Mouse (Mus musculus) CH12.LX (cell line): ENCODE data around the gene Eml3. TPM values are rescaled to one million over a fixed set of nuclear protein-coding genes. Genes with fewer than 3 reads are reported as not detected.
"Not testable (repeated sequence)": the region's sequence is repeated elsewhere in the genome, so short reads cannot be mapped to it uniquely, and the experiment has no call there.

Source experiments
- DNase-seq: peaks from one replicate; pipeline ENCODE4 v3.0.0-alpha.2; 2013; ENCODE audit errors: extremely low read depth
- H3K27ac ChIP-seq: 2 replicates; pipeline ENCODE4 v1.5.1; 2012; ENCODE audit warnings: low read depth, mild to moderate bottlenecking, control low read depth, moderate library complexity; ENCODE audit not compliant: insufficient read depth
- H3K27me3 ChIP-seq: replicated peaks from 2 replicates; pipeline ENCODE3; 2012; ENCODE audit warnings: inconsistent platforms
- H3K36me3 ChIP-seq, 2 experiments: replicated peaks in 1 of 2; 2 replicates each; pipeline versions ENCODE3 to v1.6.1; 2012; ENCODE audit warnings: inconsistent platforms in 1 of 2, low read length in 1 of 2, mild to moderate bottlenecking in 1 of 2, mixed read lengths in 1 of 2, moderate library complexity in 1 of 2; ENCODE audit not compliant: control insufficient read depth in 1 of 2, insufficient read depth in 1 of 2
- H3K4me1 ChIP-seq, 2 experiments: 2 replicates each; pipeline ENCODE4 v1.6.1; 2012; ENCODE audit warnings: inconsistent platforms in 1 of 2, moderate library complexity in 1 of 2; ENCODE audit not compliant: insufficient read depth in 2 of 2, control insufficient read depth in 1 of 2
- H3K4me2 ChIP-seq: 2 replicates; pipeline ENCODE4 v1.6.1; 2012; ENCODE audit warnings: low read depth, mild to moderate bottlenecking, control low read depth; ENCODE audit not compliant: poor library complexity, insufficient read depth, severe bottlenecking
- H3K4me3 ChIP-seq, 3 experiments: fragments of 150-350 bp in 1 of 3; sonication (generic) in 1 of 3; replicated peaks in 1 of 3; 2 replicates each; pipeline versions ENCODE3 to v1.5.1; 2011 to 2012; ENCODE audit warnings: low read depth in 2 of 3, low read length in 2 of 3, mild to moderate bottlenecking in 2 of 3, moderate library complexity in 2 of 3, control low read depth in 1 of 3, improper control_type of control experiment in 1 of 3, inconsistent platforms in 1 of 3, mixed read lengths in 1 of 3; ENCODE audit not compliant: poor library complexity in 1 of 3
- H3K79me2 ChIP-seq: replicated peaks from 2 replicates; pipeline ENCODE4 v1.6.1; 2012; ENCODE audit warnings: mild to moderate bottlenecking, moderate library complexity; ENCODE audit not compliant: control insufficient read depth, poor library complexity, insufficient read depth, severe bottlenecking; ENCODE audit errors: extremely low read depth
- H3K9ac ChIP-seq: 2 replicates; pipeline ENCODE4 v1.6.1; 2012; ENCODE audit warnings: low read depth, mild to moderate bottlenecking, control low read depth, moderate library complexity; ENCODE audit not compliant: insufficient read depth
- H3K9me3 ChIP-seq: replicated peaks from 2 replicates; pipeline ENCODE3; 2012; ENCODE audit warnings: low read length, inconsistent platforms, mixed read lengths
- CHD1 ChIP-seq: IDR thresholded peaks from 2 replicates; pipeline ENCODE4 v1.6.1; 2012; ENCODE audit warnings: low read depth, low read length, improper control_type of control experiment, inconsistent platforms
- CTCF ChIP-seq, 2 experiments: IDR thresholded peaks in 1 of 2; conservative IDR thresholded peaks in 1 of 2; 2 replicates each; pipeline ENCODE4 v1.5.1; 2011 to 2012; ENCODE audit warnings: low read depth in 2 of 2, low read length in 2 of 2, improper control_type of control experiment in 1 of 2, inconsistent platforms in 1 of 2, mild to moderate bottlenecking in 1 of 2, moderate library complexity in 1 of 2
- ETS1 ChIP-seq: conservative IDR thresholded peaks from 2 replicates; pipeline ENCODE4 v1.6.1; 2012; ENCODE audit warnings: low read depth, mild to moderate bottlenecking, inconsistent platforms, low read length, improper control_type of control experiment, moderate library complexity
- MAFK ChIP-seq: IDR thresholded peaks from 2 replicates; pipeline ENCODE4 v1.6.1; 2011; ENCODE audit warnings: low read length, improper control_type of control experiment; ENCODE audit not compliant: insufficient replicate concordance
- MXI1 ChIP-seq: IDR thresholded peaks from 2 replicates; pipeline ENCODE4 v1.6.1; 2011; ENCODE audit warnings: mild to moderate bottlenecking, low read depth, low read length, improper control_type of control experiment
- MYC ChIP-seq: IDR thresholded peaks from 2 replicates; pipeline ENCODE4 v1.6.1; 2011; ENCODE audit warnings: low read depth, mild to moderate bottlenecking, improper control_type of control experiment, low read length
- PAX5 ChIP-seq: IDR thresholded peaks from 2 replicates; pipeline ENCODE4 v1.6.1; 2012; ENCODE audit warnings: low read length, inconsistent platforms, mixed read lengths
- POLR2A ChIP-seq: IDR thresholded peaks from 2 replicates; pipeline ENCODE4 v1.6.1; 2011; ENCODE audit warnings: low read depth, mild to moderate bottlenecking, improper control_type of control experiment, low read length
- POLR2AphosphoS2 ChIP-seq: IDR thresholded peaks from 2 replicates; pipeline ENCODE4 v1.6.1; 2011; ENCODE audit warnings: low read depth, low read length, improper control_type of control experiment
- SMC3 ChIP-seq: IDR thresholded peaks from 2 replicates; pipeline ENCODE4 v1.6.1; 2011; ENCODE audit warnings: low read depth, low read length, improper control_type of control experiment
- USF2 ChIP-seq: conservative IDR thresholded peaks from 2 replicates; pipeline ENCODE4 v1.6.1; 2011; ENCODE audit warnings: low read depth, low read length, improper control_type of control experiment
- dilution Hi-C: fragments of 300-500 bp; cut with MboI; formaldehyde crosslinking; loops from 2 replicates; pipeline ENCODE4 v1.14.3; 2020; ENCODE audit warnings: low sequenced_read_pairs; ENCODE audit not compliant: extremely low pct_unique_long_range_greater_than_20kb, extremely low pct_ligation_motif_present
- in situ Hi-C: fragments of 300-500 bp; cut with MboI; formaldehyde crosslinking; loops from 3 replicates; pipeline ENCODE4 v1.14.3; 2019; ENCODE audit warnings: low sequenced_read_pairs, low pct_ligation_motif_present, low pct_unique_long_range_greater_than_20kb, mixed read lengths
- polyA plus RNA-seq: library from polyadenylated mRNA; unstranded; fragments of >175 nt; gene quantifications from 2 replicates; pipeline ENCODE4 v1.2.1, GENCODE M21; 2012; ENCODE audit warnings: low read depth; ENCODE audit not compliant: insufficient read length
- total RNA-seq, 2 experiments: library from RNA; depleted of rRNA; stranded (reverse); fragments of 300-350 nt in 1 of 2; fragments of >200 nt in 1 of 2; gene quantifications; 2 replicates each; pipeline ENCODE4 v1.2.3; 2012 to 2014

The Eml3 gene
- total and polyA plus RNA-seq, 3 experiments, result 18.7 to 37.3 (median 33.3) TPM

DNA sequence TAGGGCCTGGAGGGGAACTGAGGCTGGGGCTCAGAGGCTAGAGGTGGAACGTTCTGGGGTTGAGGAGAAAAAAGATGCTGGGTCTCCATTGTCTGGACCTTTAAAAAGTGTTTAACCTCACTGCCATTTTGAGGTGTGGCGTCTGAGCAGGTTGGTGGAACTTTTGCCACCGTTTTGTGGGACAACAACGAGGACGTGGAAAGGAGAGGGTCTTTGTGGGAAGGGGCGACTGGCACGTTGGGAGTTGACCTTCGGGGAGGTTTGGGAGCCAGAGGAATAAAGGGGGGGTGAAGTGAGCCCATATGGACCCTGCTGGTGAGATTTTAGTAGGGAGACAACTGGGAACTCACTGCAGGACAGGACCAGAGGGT is 38.0 kb downstream of the Eml3 start:
- Histone ChIP-seq H3K27me3 (no peaks in the 10 kb centered on the region), H3K36me3 (peaks cover 67 to 82% of the 10 kb centered on the region in 2 experiments), H3K4me1 (peaks cover 10 to 52% of the 10 kb centered on the region in 2 experiments), H3K27ac (peak overlapping the region; percentile 52; the same call in 1 of the 2 replicates), H3K79me2 (peaks cover 59% of the 10 kb centered on the region), H3K4me2 (peak overlapping the region; percentile 91), H3K4me3 (peak overlapping the region; percentile 76 to 99 (median 94)), H3K9ac (peak overlapping the region; percentile 98), H3K9me3 (no peaks in the 10 kb centered on the region)
- dilution Hi-C loops, result no loop called here
- in situ Hi-C loops, result no loop called here
- DNase-seq, result no peak
- TF ChIP-seq MAFK, result no peak
- TF ChIP-seq POLR2AphosphoS2, result peak; percentile 27

DNA sequence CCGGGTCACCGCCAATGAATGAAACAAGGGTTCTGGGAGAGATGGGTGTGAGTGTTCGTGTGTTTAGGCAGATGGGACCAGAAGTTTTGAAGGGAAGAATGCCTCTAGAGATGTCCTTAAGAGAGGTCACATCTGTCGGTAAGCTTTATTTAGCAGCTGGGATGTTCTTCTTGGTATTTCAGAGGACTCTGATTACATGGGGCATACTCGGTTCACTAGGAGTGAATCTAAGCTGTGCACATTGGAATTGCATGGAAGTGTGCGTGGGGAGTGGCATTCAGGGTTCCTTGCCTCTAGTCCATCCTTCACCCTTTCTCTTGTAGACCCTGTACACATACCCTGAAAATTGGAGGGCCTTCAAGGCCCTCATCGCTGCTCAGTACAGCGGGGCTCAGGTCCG is 38.5 kb downstream of the Eml3 start:
- Histone ChIP-seq H3K4me1 (peaks cover 10 to 58% of the 10 kb centered on the region in 2 experiments), H3K79me2 (peaks cover 61% of the 10 kb centered on the region), H3K9ac (peak overlapping the region; percentile 98), H3K27me3 (no peaks in the 10 kb centered on the region), H3K9me3 (no peaks in the 10 kb centered on the region), H3K4me3 (peak overlapping the region; percentile 76 to 99 (median 94))
- dilution Hi-C loops, result no loop called here
- DNase-seq, result no peak
- in situ Hi-C loops, result no loop called here
- TF ChIP-seq ETS1 (no peak), MXI1 (peak; percentile 18; the same call in 1 of the 2 replicates), MYC (peak; percentile 66; the same call in 1 of the 2 replicates)
- TF ChIP-seq, all 38 proteins: peak for 2
- Histone ChIP-seq H3K36me3 (peaks cover 67 to 82% of the 10 kb centered on the region in 2 experiments), H3K4me2 (peak overlapping the region; percentile 91), H3K27ac (peak overlapping the region; percentile 15; the same call in 1 of the 2 replicates)

DNA sequence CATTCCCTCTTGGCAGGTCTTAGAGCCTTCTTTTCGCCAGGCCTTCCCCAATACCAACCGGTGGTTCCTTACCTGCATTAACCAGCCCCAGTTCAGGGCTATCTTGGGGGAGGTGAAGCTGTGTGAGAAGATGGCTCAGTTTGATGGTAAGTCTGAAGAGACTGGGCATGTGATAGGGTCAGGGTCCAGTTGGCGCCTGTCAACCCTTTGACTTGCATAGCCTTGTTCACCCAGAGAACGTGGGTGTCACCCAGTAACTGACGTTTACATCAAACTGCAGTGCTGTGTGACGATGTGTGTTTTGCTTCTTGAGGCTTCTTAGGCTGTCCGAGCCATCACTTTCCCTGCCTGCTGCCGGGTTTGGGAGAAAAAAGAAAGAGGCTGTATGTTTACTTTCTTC is 43.1 kb downstream of the Eml3 start:
- DNase-seq, in situ Hi-C loops, H3K4me3 ChIP-seq, H3K9me3 ChIP-seq, H3K9ac ChIP-seq, dilution Hi-C loops, H3K27me3 ChIP-seq, H3K27ac ChIP-seq, H3K4me2 ChIP-seq: not testable (repeated sequence)
- peaks cover 70% of the 10 kb centered on the region for H3K79me2 ChIP-seq
- H3K36me3 ChIP-seq, result peaks cover 77 to 93% of the 10 kb centered on the region in 2 experiments
- peaks cover 6 to 83% of the 10 kb centered on the region in 2 experiments; a peak in 3 of 4 replicates for H3K4me1 ChIP-seq

DNA sequence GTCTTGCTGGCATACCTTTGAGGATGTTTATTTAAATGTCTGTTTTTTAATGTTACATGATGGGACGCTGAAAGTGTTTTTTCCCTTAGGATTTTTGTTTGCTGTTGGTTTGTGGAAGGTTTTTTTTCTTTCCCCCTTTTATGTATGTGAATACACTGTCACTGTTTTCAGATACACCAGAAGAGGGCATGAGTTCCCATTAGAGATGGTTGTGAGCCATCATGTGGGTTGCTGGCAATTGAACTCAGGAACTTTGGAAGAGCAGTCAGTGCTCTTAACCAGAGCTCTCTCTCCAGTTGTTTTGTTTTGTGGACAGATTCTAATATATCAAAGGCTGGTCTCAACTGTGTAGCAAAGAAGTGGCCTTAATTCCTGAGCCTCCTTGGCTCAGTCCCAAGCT is 45.3 kb downstream of the Eml3 start:
- in situ Hi-C loops, result no loop called here
- Histone ChIP-seq H3K36me3 (peaks cover 87 to 98% of the 10 kb centered on the region in 2 experiments), H3K27ac (no peak overlapping the region), H3K4me3 (no peak overlapping the region), H3K4me1 (peaks cover 3 to 90% of the 10 kb centered on the region in 2 experiments; a peak in 3 of 4 replicates), H3K79me2 (peaks cover 48% of the 10 kb centered on the region), H3K9me3 (no peaks in the 10 kb centered on the region), H3K27me3 (no peaks in the 10 kb centered on the region), H3K4me2 (no peak overlapping the region), H3K9ac (no peak overlapping the region)
- dilution Hi-C loops, result no loop called here
- TF ChIP-seq CHD1 (no peak), POLR2A (no peak), USF2 (no peak), MAFK (no peak), SMC3 (peak; percentile 14; the same call in 1 of the 2 replicates), CTCF (conservative IDR thresholded peaks at IDR 0.05 in 1 of 2, IDR thresholded peaks at IDR 0.05 in 1 of 2; ENCODE audit: low read depth in 2 of 2, low read length in 2 of 2) (peak in 1 of 2 experiments; percentile 20; a peak in 1 of 4 replicates), PAX5 (no peak)
- DNase-seq, result no peak
